Mouse (Mus musculus): Measurements from ENCODE around the gene Lrriq3. TPM values are rescaled to one million over a fixed set of nuclear protein-coding genes. Genes with fewer than 3 reads are reported as not detected.

Gene Lrriq3
- polyA plus RNA-seq (2014; fragmentation: Illumina TruSeq; extraction: RNeasy Lipid Tissue Mini Kit (QIAGEN cat#74804); ENCODE audit: low read depth, low replicate concordance), result 6.9 TPM

GRCm38 (mm10) chr3:155093116-155093956 lies at the start of gene Lrriq3, which contains the start of gene Fpgt:
TSS of gene Lrriq3 (plus strand) at chr3:155093434.
TSS of gene Fpgt (minus strand) at chr3:155093403.

GRCm38 (mm10) chr3:155055231-155055916 lies 37.9 kb upstream of the Lrriq3 start, which contains the start of gene Tnni3k:
TSS of gene Tnni3k (minus strand) at chr3:155055407.

Other genes starting within 250 kb of the Lrriq3 start
- gene Tnni3k, start 38.0 kb upstream of the Lrriq3 start, polyA plus RNA-seq (2014; fragmentation: Illumina TruSeq; extraction: RNeasy Lipid Tissue Mini Kit (QIAGEN cat#74804); ENCODE audit: low read depth, low replicate concordance), result not detected
- 144 TPM for gene Fpgt, start within 50 bp of the Lrriq3 start, polyA plus RNA-seq (2014; fragmentation: Illumina TruSeq; extraction: RNeasy Lipid Tissue Mini Kit (QIAGEN cat#74804); ENCODE audit: low read depth, low replicate concordance)

Data from sigmoid colon, adult 10 weeks (tissue).